Mouse (Mus musculus): ENCODE results near the gene Arhgap25.
"Not testable (repeated sequence)": the region's sequence is repeated elsewhere in the genome, so short reads cannot be mapped to it uniquely, and the experiment has no call there.

Arhgap25 gene

GRCm38 (mm10) chr6:87503536-87503935 lies 29.5 kb downstream of the Arhgap25 start:
- DNase-seq (ENCODE audit: low spot score) = no peak

GRCm38 (mm10) chr6:87502831-87503286 lies 30.2 kb downstream of the Arhgap25 start:
- DNase-seq (ENCODE audit: low spot score) = no peak

- DNase-seq (ENCODE audit: low spot score) = no peak
Observed at GRCm38 (mm10) chr6:87502411-87502810, 30.6 kb downstream of the Arhgap25 start.

GRCm38 (mm10) chr6:87500696-87501095 lies 32.4 kb downstream of the Arhgap25 start:
- DNase-seq (ENCODE audit: low spot score) = no peak

- DNase-seq (ENCODE audit: low spot score) = no peak
Observed at GRCm38 (mm10) chr6:87499791-87500190, 33.3 kb downstream of the Arhgap25 start.

GRCm38 (mm10) chr6:87496143-87496542 lies 36.9 kb downstream of the Arhgap25 start:
- DNase-seq (ENCODE audit: low spot score) = no peak

GRCm38 (mm10) chr6:87494339-87494738 lies 38.7 kb downstream of the Arhgap25 start:
- no peak for DNase-seq (ENCODE audit: low spot score)

GRCm38 (mm10) chr6:87487657-87488426 lies 45.2 kb downstream of the Arhgap25 start:
- DNase-seq (ENCODE audit: low spot score) = no peak

- no peak for DNase-seq (ENCODE audit: low spot score)
Observed at GRCm38 (mm10) chr6:87484806-87485205, 48.3 kb downstream of the Arhgap25 start.

- no peak for DNase-seq (ENCODE audit: low spot score)
Observed at GRCm38 (mm10) chr6:87483900-87484289, 49.2 kb downstream of the Arhgap25 start.

- no peak for DNase-seq (ENCODE audit: low spot score)
Observed at GRCm38 (mm10) chr6:87483224-87483899, 49.7 kb downstream of the Arhgap25 start.

- no peak for DNase-seq (ENCODE audit: low spot score)
Observed at GRCm38 (mm10) chr6:87479291-87479999, 53.6 kb downstream of the Arhgap25 start.

GRCm38 (mm10) chr6:87478847-87479246 lies 54.2 kb downstream of the Arhgap25 start:
- no peak for DNase-seq (ENCODE audit: low spot score)

- DNase-seq (ENCODE audit: low spot score) = no peak
Observed at GRCm38 (mm10) chr6:87475223-87475622, 57.8 kb downstream of the Arhgap25 start.

- not testable (repeated sequence) for DNase-seq (ENCODE audit: low spot score)
Observed at GRCm38 (mm10) chr6:87470098-87470497, 63.0 kb downstream of the Arhgap25 start.

- DNase-seq (ENCODE audit: low spot score) = no peak
Observed at GRCm38 (mm10) chr6:87468372-87468771, 64.7 kb downstream of the Arhgap25 start.

GRCm38 (mm10) chr6:87467373-87467772 lies 65.7 kb downstream of the Arhgap25 start:
- no peak for DNase-seq (ENCODE audit: low spot score)

- DNase-seq (ENCODE audit: low spot score) = no peak
Observed at GRCm38 (mm10) chr6:87466221-87466620, 66.8 kb downstream of the Arhgap25 start.

- DNase-seq (ENCODE audit: low spot score) = no peak
Observed at GRCm38 (mm10) chr6:87455507-87455906, 77.6 kb downstream of the Arhgap25 start.

- no peak for DNase-seq (ENCODE audit: low spot score)
Observed at GRCm38 (mm10) chr6:87451771-87452170, 81.3 kb downstream of the Arhgap25 start.

- DNase-seq (ENCODE audit: low spot score) = no peak
Observed at GRCm38 (mm10) chr6:87451016-87451415, 82.0 kb downstream of the Arhgap25 start.

- no peak for DNase-seq (ENCODE audit: low spot score)
Observed at GRCm38 (mm10) chr6:87449534-87449933, 83.5 kb downstream of the Arhgap25 start.

GRCm38 (mm10) chr6:87447217-87447616 lies 85.8 kb downstream of the Arhgap25 start:
- DNase-seq (ENCODE audit: low spot score) = no peak

Measured in left cerebral cortex, adult 11 months (tissue).